Mouse (Mus musculus) intestine, embryonic 15.5 days (tissue): ENCODE data around the gene Sike1. TPM values are rescaled to one million over a fixed set of nuclear protein-coding genes. Genes with fewer than 3 reads are reported as not detected.

Experiments used
- ATAC-seq: fragments of 200-750 bp; cut with Nextera tagmentation; 2 replicates; pipeline ENCODE4 v1.8.0; 2017; ENCODE audit warnings: moderate TSS enrichment, moderate library complexity
- H3K27ac ChIP-seq: fragments of 300-500 bp; sonication (generic); 2 replicates; pipeline ENCODE4 v1.5.1; 2015; ENCODE audit warnings: mild to moderate bottlenecking, inconsistent platforms
- H3K27me3 ChIP-seq: fragments of 300-500 bp; sonication (generic); replicated peaks from 2 replicates; pipeline ENCODE4 v1.6.1; 2015; ENCODE audit warnings: inconsistent platforms
- H3K36me3 ChIP-seq: fragments of 300-500 bp; sonication (generic); 2 replicates; pipeline ENCODE4 v1.6.1; 2015; ENCODE audit warnings: inconsistent platforms
- H3K4me1 ChIP-seq: fragments of 300-500 bp; sonication (generic); replicated peaks from 2 replicates; pipeline ENCODE4 v1.6.1; 2015; ENCODE audit warnings: inconsistent platforms
- H3K4me2 ChIP-seq: fragments of 300-500 bp; sonication (generic); replicated peaks from 2 replicates; pipeline ENCODE4 v1.6.1; 2015; ENCODE audit warnings: mild to moderate bottlenecking, inconsistent platforms
- H3K4me3 ChIP-seq: fragments of 300-500 bp; sonication (generic); replicated peaks from 2 replicates; pipeline ENCODE4 v1.5.1; 2015; ENCODE audit warnings: inconsistent platforms
- H3K9ac ChIP-seq: fragments of 300-500 bp; sonication (generic); 2 replicates; pipeline ENCODE4 v1.6.1; 2015; ENCODE audit warnings: inconsistent platforms
- H3K9me3 ChIP-seq: fragments of 300-500 bp; sonication (generic); 2 replicates; pipeline ENCODE4 v1.6.1; 2016; ENCODE audit warnings: inconsistent platforms
- WGBS: fragments of 180-500 bp; shearing (Covaris S2); methylation state at CpG from one replicate; pipeline ENCODE4 v1.1.7; 2015; 5-methylcytosine and 5-hydroxymethylcytosine counted together
- polyA plus RNA-seq: library from polyadenylated mRNA; unstranded; fragments of >200 nt; fragmentation: Nextera tagmentation; extraction: Ambion mirVana; gene quantifications from 2 replicates; pipeline ENCODE4 v1.2.1, GENCODE M21; 2015

Sike1 gene
- polyA plus RNA-seq, result 46.6 and 51.9 TPM in 2 replicates

GRCm38 (mm10) chr3:102995605-102996321, at the start of gene Sike1:
Gene Sike1 (plus strand): TSS chr3:102995708.
- H3K9me3 ChIP-seq, result no peaks in the 10 kb centered on the region
- WGBS, result under 1% methylated on average over 60 of the region's 60 CpGs
- peaks cover 11% of the 10 kb centered on the region for H3K36me3 ChIP-seq
- peaks cover 12% of the 10 kb centered on the region for H3K4me1 ChIP-seq
- H3K27ac ChIP-seq, result peak within 1 kb of the TSS; percentile 93
- peak within 1 kb of the TSS; percentile 64 for H3K4me3 ChIP-seq
- H3K9ac ChIP-seq, result peak within 1 kb of the TSS; percentile 75
- H3K27me3 ChIP-seq, result no peaks in the 10 kb centered on the region
- H3K4me2 ChIP-seq, result peak within 1 kb of the TSS; percentile 59
- ATAC-seq, result peak; percentile 98

GRCm38 (mm10) chr3:102946312-102946711, 49.2 kb upstream of the Sike1 start:
- H3K27ac ChIP-seq, result no peak overlapping the region
- H3K4me3 ChIP-seq, result no peak overlapping the region
- no peak overlapping the region for H3K4me2 ChIP-seq
- no peak overlapping the region for H3K9ac ChIP-seq
- WGBS, result 68% methylated on average over 3 of the region's 3 CpGs
- no peaks in the 10 kb centered on the region for H3K27me3 ChIP-seq
- ATAC-seq, result no peak
- no peaks in the 10 kb centered on the region for H3K36me3 ChIP-seq
- H3K4me1 ChIP-seq, result no peaks in the 10 kb centered on the region
- no peaks in the 10 kb centered on the region for H3K9me3 ChIP-seq

GRCm38 (mm10) chr3:102946861-102947260, 48.6 kb upstream of the Sike1 start:
- H3K9ac ChIP-seq, result no peak overlapping the region
- H3K27ac ChIP-seq, result no peak overlapping the region
- H3K4me2 ChIP-seq, result no peak overlapping the region
- no peak overlapping the region for H3K4me3 ChIP-seq
- ATAC-seq, result no peak
- no peaks in the 10 kb centered on the region for H3K4me1 ChIP-seq
- H3K9me3 ChIP-seq, result no peaks in the 10 kb centered on the region
- WGBS, result 59% methylated on average over 5 of the region's 5 CpGs
- H3K36me3 ChIP-seq, result no peaks in the 10 kb centered on the region
- H3K27me3 ChIP-seq, result no peaks in the 10 kb centered on the region

- H3K27ac ChIP-seq, result no peak overlapping the region
- H3K4me1 ChIP-seq, result no peaks in the 10 kb centered on the region
- ATAC-seq, result no peak
- H3K9ac ChIP-seq, result no peak overlapping the region
- H3K4me3 ChIP-seq, result no peak overlapping the region
- no peaks in the 10 kb centered on the region for H3K27me3 ChIP-seq
- no peak overlapping the region for H3K4me2 ChIP-seq
- no peaks in the 10 kb centered on the region for H3K9me3 ChIP-seq
- 91% methylated on average over 12 of the region's 12 CpGs for WGBS
- H3K36me3 ChIP-seq, result no peaks in the 10 kb centered on the region
Measured at GRCm38 (mm10) chr3:102954476-102954875, 41.0 kb upstream of the Sike1 start.

GRCm38 (mm10) chr3:102955143-102955542, 40.4 kb upstream of the Sike1 start:
- no peak overlapping the region for H3K27ac ChIP-seq
- H3K4me3 ChIP-seq, result no peak overlapping the region
- H3K9me3 ChIP-seq, result no peaks in the 10 kb centered on the region
- no peaks in the 10 kb centered on the region for H3K36me3 ChIP-seq
- no peaks in the 10 kb centered on the region for H3K27me3 ChIP-seq
- no peak overlapping the region for H3K9ac ChIP-seq
- no peaks in the 10 kb centered on the region for H3K4me1 ChIP-seq
- no peak overlapping the region for H3K4me2 ChIP-seq
- 93% methylated on average over 3 of the region's 3 CpGs for WGBS
- no peak for ATAC-seq

GRCm38 (mm10) chr3:102955596-102955995, 39.9 kb upstream of the Sike1 start:
- no peak overlapping the region for H3K9ac ChIP-seq
- no peak overlapping the region for H3K27ac ChIP-seq
- no peaks in the 10 kb centered on the region for H3K27me3 ChIP-seq
- no peaks in the 10 kb centered on the region for H3K9me3 ChIP-seq
- WGBS, result 70% methylated on average over 3 of the region's 3 CpGs
- no peak overlapping the region for H3K4me3 ChIP-seq
- no peaks in the 10 kb centered on the region for H3K36me3 ChIP-seq
- H3K4me1 ChIP-seq, result no peaks in the 10 kb centered on the region
- no peak overlapping the region for H3K4me2 ChIP-seq
- ATAC-seq, result no peak

GRCm38 (mm10) chr3:102964033-102964432, 31.5 kb upstream of the Sike1 start, which contains the start of gene Nr1h5:
Gene Nr1h5 (minus strand): TSS chr3:102964133.
- Histone ChIP-seq H3K27me3 (no peaks in the 10 kb centered on the region), H3K9me3 (no peaks in the 10 kb centered on the region), H3K27ac (no peak within 1 kb of the TSS), H3K36me3 (no peaks in the 10 kb centered on the region), H3K4me3 (no peak within 1 kb of the TSS), H3K4me2 (no peak within 1 kb of the TSS), H3K4me1 (no peaks in the 10 kb centered on the region), H3K9ac (no peak within 1 kb of the TSS)
- no peak for ATAC-seq
- WGBS, result 11% methylated on average over 3 of the region's 3 CpGs

- Histone ChIP-seq H3K4me1 (no peaks in the 10 kb centered on the region; the same call in 1 of the 2 replicates), H3K4me2 (no peak overlapping the region), H3K27me3 (no peaks in the 10 kb centered on the region), H3K36me3 (no peaks in the 10 kb centered on the region), H3K9ac (no peak overlapping the region), H3K27ac (no peak overlapping the region), H3K4me3 (no peak overlapping the region), H3K9me3 (no peaks in the 10 kb centered on the region)
- WGBS, result 63% methylated on average over 9 of the region's 9 CpGs
- ATAC-seq, result no peak; the same call in 1 of the 2 replicates
Measured at GRCm38 (mm10) chr3:102970067-102970466, 25.4 kb upstream of the Sike1 start.

GRCm38 (mm10) chr3:102970508-102970907, 25.0 kb upstream of the Sike1 start:
- no peaks in the 10 kb centered on the region for H3K27me3 ChIP-seq
- no peak for ATAC-seq
- no peaks in the 10 kb centered on the region for H3K36me3 ChIP-seq
- H3K4me3 ChIP-seq, result no peak overlapping the region
- H3K4me1 ChIP-seq, result no peaks in the 10 kb centered on the region; the same call in 1 of the 2 replicates
- no peak overlapping the region for H3K4me2 ChIP-seq
- H3K9me3 ChIP-seq, result no peaks in the 10 kb centered on the region
- no peak overlapping the region for H3K9ac ChIP-seq
- no peak overlapping the region for H3K27ac ChIP-seq
- 59% methylated on average over 3 of the region's 3 CpGs for WGBS

- H3K27me3 ChIP-seq, result no peaks in the 10 kb centered on the region
Measured at GRCm38 (mm10) chr3:102976906-102977305, 18.6 kb upstream of the Sike1 start.

GRCm38 (mm10) chr3:102979550-102980348, 15.8 kb upstream of the Sike1 start:
- Histone ChIP-seq H3K9ac (no peak overlapping the region), H3K4me2 (peak overlapping the region; percentile 34; the same call in 1 of the 2 replicates), H3K36me3 (no peaks in the 10 kb centered on the region), H3K27ac (no peak overlapping the region), H3K9me3 (no peaks in the 10 kb centered on the region), H3K4me3 (no peak overlapping the region), H3K27me3 (no peaks in the 10 kb centered on the region), H3K4me1 (0 out of 2 replicates have a peak, but pooled peaks cover 3% of the 10 kb centered on the region)
- WGBS, result 25% methylated on average over 10 of the region's 10 CpGs
- no peak for ATAC-seq

More at GRCm38 (mm10) chr3:102976906-102977305, 18.6 kb upstream of the Sike1 start:
- no peak overlapping the region for H3K4me2 ChIP-seq
- no peaks in the 10 kb centered on the region for H3K36me3 ChIP-seq
- H3K9me3 ChIP-seq, result no peaks in the 10 kb centered on the region
- no peak overlapping the region for H3K27ac ChIP-seq
- WGBS, result 69% methylated on average over 4 of the region's 4 CpGs
- H3K4me1 ChIP-seq, result 0 out of 2 replicates have a peak, but pooled peaks cover 3% of the 10 kb centered on the region
- no peak overlapping the region for H3K4me3 ChIP-seq
- peak; percentile 67 for ATAC-seq
- H3K9ac ChIP-seq, result no peak overlapping the region

GRCm38 (mm10) chr3:102980349-102980736, 15.2 kb upstream of the Sike1 start:
- Histone ChIP-seq H3K4me1 (0 out of 2 replicates have a peak, but pooled peaks cover 3% of the 10 kb centered on the region), H3K9me3 (no peaks in the 10 kb centered on the region), H3K4me3 (no peak overlapping the region), H3K9ac (no peak overlapping the region), H3K27ac (no peak overlapping the region), H3K27me3 (no peaks in the 10 kb centered on the region), H3K36me3 (no peaks in the 10 kb centered on the region), H3K4me2 (peak overlapping the region; percentile 34; the same call in 1 of the 2 replicates)
- 31% methylated on average over 3 of the region's 3 CpGs for WGBS
- no peak for ATAC-seq
